Mouse (Mus musculus) bone marrow, adult 2 months (tissue): Measurements from ENCODE around the gene Suv39h2.

Source experiments
- CTCF ChIP-seq: fragments of 200-500 bp; IDR thresholded peaks from 2 replicates; pipeline ENCODE4 v1.5.1; 2011; ENCODE audit warnings: low read length, control low read depth; ENCODE audit not compliant: control insufficient read depth, insufficient read depth
- POLR2A ChIP-seq: fragments of 200-500 bp; IDR thresholded peaks from 2 replicates; pipeline ENCODE4 v1.6.1; 2011; ENCODE audit warnings: low read depth, mild to moderate bottlenecking, control low read depth, low read length, borderline replicate concordance; ENCODE audit not compliant: control insufficient read depth

DNA sequence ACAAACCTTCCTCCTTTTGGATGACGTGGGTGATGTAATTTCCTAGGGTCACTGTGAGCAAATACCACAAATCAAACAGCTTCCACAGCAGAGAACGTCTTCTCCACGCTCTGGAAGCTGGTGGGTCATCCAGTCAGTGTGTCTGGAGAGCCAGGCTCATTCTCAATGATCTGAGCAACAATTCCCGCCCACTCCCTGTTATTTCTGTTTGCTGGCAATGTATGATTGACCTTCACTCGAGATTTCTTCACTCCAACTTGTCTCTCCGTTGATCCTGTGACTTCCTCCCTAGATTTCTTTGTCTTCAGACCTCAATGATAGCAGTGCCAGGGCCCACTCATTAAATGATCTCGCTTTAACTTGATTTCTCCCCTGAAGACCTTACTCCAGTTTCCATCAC, 67.1 kb downstream of the Suv39h2 start:
- TF ChIP-seq CTCF = no peak
- no peak for TF ChIP-seq POLR2A
